Mouse (Mus musculus) spleen, adult 12 weeks (tissue): ENCODE results near the gene Lmntd1.

Source experiments
- DNase-seq: peaks from one replicate; pipeline ENCODE4 v3.0.0; 2022; ENCODE audit warnings: low spot score

Gene Lmntd1

DNA sequence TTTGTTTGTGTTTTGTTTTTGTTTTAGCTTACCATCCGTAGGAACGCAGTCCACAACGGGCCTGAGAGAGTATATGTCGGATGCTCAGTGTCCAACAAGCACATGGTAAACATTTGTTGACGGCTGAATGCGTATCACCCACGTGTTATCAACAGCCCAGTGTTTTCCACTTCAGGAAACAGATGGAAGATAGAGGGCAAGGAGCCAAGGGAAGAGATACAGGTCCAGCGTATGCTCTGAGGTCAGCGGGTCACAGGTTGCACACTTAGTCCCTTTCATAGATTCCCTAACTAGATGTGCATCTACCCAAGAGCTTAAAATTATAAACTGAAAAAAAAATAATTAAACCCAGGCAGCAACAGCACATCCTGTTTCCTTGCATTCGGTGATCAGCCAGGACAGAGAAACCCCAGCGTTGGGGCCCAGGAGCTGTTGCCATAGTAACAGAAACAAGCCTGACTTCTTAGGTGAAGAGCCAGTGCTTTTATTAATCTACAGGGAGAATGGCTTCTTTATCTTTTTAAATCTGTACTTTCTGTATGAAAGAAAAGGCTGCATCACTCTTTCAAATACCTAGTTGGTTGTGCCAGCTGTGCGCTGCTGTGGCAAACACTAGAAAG lies 128.0 kb downstream of the Lmntd1 start:
- no peak for DNase-seq

DNA sequence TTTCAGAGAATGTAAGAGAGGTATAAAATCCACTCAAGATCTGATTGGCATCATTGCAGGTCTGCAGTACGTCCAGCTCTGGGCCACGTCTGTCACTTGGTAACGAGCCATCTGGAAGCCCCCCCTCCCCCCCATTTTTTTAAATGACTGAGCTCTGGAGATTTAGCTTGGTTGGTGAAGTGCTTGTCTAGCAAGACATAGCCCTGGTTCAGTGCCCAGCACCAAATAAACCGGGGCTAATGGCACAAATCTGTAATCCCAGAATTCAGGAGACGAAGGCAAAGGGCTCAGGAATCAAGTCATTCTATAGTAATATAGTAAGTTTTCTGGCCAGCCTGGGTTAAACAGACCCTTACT lies 130.8 kb downstream of the Lmntd1 start:
- no peak for DNase-seq

DNA sequence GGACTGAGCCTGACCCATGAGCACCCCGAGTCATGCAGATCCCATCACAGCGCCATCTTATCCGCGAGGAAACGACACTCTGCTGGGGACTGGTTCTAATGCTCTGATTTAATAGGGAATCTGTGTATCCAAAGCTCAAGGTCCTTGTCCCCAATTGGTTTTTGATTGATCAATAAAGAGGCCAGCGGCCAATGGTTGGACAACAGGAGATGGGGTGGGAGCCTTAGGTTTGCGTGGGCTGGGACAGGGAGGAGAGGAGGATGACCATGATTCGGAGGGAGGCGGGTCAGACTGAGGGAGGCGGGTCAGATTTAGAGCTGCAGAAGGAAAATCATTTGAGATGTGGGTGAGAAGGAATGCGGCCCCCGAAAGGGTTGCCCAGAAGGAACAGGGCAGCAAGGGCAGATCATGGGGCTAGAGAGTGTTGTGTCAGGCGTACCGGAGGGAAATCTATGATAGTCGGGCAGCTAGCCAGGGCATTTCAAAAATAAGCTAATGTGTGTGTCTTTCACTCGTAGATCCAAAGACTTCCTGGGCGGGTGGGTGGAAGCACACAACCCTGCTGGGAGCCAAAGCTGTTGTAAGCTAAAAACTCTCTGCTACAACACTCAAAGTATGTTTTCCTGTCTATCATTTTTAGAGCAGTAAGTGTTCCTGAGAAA lies 131.3 kb downstream of the Lmntd1 start:
- no peak for DNase-seq

DNA sequence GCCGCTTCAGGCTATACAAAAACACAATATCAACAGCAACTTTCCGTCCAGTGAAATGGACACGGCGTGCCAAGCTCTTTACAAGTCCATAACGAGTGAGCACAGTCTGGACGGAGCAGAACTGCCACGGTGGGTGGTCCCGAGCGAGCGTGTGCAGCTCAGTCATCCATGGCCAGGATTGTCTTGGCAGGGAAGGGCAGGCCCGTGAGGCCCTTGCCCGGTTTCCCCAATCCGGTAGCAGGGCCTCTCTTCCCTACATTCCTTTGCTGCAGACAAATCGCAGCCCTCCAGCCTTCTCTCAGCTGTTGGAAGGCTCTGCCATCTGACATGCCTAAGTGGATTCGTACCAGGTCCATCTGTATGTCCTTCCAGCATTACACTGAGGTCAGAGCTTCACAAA lies 132.2 kb downstream of the Lmntd1 start:
- no peak for DNase-seq

DNA sequence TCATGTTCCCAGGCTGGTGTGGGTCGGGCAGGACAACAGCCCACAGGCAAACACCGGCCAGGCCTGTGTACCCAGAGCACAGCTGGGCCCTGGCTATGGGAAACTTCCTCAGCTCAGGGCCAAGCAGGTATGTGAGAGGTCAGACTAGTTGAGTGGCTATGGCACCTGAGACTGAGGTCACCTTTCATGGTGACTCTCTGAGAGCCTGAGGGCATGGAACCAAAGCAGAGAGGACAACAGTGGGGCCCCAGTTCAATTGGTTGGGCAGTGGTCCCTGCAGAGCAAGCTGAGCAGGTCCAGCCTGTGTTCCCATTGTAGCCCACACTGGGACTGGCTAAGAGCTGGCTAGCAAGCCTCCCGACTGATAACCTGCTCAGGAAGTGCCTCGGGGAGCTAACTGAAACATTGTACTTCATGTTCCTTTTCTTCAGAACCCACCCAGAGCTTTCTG lies 135.3 kb downstream of the Lmntd1 start:
- DNase-seq: no peak

DNA sequence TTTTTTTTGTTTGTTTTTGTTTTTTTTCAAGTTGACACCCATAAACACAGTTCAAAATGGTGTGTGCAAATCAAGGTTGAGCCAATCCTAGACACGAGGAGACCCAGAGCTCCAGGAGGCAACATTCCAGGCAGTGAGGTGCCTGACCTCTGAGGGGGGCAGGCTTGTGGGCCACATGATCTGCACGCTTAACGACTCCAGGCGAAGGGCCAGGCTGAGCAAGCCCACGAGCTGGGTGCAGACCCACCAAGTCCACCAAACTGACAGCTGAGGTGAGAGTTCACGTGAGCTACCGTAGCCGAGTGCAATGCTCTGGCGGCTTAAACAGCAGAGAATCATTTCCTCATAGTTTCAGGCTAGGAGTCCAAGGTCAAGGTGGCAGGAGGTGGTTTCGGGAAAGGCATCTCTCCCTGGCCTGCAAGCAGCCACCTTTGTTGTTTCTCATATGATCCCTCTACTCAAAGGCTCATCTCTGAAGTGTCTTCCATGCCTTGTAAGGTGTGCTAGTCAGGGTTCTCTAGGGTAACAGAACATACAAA lies 136.7 kb downstream of the Lmntd1 start:
- no peak for DNase-seq

DNA sequence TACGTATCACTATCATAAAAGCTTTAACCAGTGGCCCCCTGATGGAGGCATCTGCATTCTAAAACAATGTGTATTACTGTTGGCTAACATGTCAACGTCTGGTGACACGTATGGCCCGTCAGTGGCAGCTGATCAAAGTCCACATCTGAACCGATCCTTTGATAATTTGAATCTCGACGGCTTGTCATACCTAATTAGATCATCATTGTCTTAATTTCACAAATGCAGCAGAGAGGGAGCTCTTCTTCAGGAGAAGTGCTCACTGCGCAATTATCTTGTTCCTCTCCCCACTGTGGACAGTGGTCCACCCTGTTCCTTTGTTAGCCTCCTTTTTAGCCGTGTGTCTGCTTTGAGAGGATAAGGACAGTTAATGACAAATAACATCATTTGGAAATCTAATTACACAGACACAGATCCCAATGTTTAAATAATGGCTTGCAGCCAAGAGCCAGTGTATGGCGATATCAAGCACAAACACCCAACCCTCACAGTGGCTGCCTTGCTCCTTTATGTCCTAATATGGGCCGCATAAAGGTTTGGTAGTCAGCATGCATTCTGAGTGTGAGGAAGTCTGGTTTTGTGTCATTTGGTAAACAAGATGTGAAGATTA lies 142.4 kb downstream of the Lmntd1 start:
- no peak for DNase-seq

DNA sequence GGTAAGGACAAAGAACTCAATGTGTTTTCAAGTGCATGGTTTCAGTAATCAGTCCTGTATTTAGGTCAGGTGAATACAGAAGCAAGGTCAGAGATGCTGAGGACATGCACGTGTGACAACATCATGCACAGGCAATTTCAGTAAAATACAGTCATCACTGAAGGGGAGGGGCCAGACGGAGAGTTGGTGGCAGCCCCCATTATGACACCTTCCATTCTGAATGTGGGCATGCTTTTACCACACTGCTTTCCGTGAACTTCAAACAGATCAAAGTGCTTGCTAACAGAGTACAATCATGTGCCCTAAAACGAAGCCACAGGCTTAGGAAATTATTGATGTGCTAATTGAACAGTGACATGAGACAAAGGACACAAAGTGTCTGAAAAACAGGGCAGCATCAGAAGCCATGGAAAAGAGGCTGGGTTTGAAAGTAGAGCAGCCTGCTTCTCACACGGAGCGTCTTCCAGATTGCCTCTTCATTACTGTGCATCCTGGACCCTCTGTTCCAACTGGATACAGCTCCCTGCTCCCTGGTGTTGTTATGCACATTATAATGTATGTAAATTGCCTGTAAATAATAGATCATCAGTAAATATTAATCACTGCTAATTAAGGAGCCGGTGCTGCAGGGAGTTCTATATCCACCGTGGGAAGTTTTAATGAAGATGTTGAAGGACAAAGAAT lies 144.7 kb downstream of the Lmntd1 start:
- no peak for DNase-seq

DNA sequence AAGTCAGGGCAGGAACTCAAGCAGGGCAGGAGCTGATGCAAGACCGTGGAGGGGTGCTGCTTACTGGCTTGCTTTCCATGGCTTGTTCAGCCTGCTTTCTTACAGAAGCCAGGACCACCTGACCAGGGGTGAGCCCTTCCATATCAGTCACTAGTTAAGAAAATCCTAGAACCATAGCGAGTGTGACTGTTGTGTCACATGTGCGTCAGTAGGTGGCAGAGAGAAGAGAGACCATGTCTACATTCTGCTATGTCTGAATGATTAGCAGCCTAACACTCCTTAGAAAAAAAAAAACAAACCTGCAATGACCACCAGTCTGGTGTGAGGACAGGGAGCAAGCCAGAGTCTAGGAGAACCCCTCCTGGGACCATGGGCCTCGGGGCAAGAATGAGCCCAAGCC lies 150.1 kb downstream of the Lmntd1 start:
- no peak for DNase-seq

DNA sequence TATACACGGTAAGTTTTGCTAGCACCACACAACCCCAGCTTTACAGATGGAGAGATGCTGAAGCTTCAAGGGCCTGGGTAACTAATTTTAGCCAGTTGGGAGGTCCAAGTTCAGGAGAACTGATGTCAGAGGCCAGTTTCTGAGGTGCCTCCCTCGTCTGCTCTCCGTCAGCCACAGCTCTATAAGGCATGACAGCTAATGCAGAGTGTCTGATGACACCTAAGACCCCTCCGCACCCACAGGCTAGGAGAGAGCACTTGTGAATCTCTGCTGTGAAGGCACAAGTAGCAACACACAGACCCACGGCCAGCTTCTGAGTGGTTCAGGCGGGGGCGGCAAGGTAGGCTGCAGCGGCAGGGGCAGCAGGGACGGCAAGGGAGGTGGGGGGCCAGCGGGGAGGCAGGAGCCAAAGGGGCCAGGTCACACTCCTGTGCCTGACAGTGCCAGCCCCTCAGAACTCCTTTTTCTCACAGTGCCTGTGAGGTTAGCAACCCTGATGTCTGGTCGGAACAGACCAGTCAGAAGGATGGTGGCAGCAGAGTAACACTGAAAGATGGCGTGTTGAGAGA lies 151.4 kb downstream of the Lmntd1 start:
- no peak for DNase-seq

DNA sequence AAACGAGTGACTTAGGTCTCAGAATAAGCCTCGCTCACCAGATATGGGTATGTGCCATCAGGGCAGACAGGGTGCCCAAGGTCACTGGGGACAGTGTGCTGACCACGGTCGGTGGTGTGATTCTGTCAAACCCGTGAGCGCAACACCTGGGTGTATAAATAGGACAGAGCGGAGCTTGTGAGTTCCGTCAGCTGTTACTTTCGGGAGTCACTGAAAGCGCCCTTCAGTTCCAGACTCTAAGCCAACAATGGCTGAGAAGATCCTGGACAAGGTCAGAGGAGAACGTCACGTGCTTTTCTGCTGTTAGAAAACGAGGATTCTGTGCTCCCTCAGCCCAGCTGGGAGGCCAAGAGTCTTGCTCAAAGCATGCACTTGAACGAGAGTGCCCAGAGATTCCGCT lies 157.1 kb downstream of the Lmntd1 start:
- no peak for DNase-seq

DNA sequence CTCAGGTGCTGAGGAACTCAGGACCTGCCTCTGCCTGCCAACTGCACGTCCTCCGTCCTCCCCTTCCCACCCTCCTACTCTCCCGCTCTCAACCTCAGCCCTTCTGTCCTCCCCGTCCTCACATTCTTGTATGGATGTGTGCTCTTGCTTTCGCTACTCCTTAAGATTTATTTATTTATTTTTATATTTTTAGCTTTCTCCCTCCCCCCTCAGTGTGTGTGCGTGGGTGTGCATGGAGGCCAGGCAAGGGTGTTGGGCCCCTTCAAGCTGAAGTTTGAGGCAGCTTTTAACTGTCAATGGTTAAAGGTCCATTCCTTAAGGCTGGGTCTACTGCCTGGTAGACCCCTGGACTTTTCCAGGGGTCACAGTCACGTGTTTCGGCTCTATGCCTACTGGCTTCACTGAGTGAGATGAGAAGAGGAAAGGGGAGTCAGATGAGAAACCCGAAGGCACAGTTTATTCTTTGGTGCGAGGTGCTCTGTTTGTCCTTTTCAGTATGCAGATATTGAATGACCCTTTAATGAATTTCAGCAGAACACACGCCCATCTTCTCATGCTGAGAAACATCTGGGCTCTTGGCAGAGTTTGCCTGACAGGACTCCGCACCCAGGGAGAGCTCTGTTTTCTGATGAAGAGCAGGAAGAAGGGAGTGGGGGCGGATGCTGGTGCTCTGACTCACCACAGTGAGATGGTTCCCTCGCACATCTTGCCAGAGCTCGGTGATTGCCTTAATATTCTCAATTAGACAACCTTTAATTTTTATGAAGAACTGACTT lies 163.3 kb downstream of the Lmntd1 start:
- DNase-seq: no peak

DNA sequence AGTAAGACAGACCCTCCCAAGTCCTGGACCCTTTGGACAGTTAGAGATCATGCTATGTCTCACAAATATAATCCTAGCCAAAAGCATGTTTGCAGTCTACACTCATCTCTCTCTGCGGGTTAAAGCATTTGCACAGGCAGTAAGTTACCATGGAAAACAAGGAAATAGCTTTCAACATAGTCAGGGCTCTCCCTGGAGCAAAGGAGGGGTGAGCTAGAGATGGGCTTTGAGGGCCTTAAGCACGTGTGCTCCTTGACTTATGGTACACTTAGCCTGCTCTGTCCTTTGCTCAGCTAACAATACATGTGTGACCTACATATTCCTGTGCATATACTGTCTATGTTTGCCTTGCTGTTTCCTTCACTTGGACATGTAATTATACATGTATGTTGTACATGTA lies 165.8 kb downstream of the Lmntd1 start:
- DNase-seq: no peak

DNA sequence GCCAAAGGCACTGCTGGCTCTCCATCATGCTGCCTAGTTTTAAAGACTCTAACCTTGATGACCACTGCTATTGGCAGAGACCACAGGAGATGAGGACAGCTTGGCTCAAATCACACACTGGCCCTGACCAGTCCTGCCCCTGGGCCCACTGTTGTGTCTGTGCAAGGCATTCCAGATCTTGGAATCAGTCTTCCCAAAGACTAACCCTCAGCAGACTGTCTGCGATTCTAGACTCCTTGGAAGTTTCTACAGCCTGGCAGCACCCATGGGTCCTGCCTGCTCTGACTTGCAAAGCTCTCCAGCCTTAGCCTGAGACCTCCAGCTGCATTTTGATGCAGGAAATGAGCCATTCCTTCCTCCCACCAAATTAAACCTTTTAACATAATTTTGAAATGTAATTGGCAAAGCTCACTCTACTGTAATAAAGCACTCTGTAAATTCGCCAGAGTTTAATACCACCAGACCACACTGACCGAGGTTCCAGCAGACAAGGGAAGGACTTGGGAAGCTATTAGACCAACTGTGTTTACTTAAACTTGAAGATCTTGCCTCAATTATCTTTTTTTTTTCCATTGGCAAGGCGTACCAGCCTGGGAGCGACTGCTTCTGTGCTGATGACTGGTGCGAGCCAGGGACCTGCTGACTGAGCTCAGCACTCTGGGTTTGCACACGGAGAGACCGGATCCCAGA lies 168.2 kb downstream of the Lmntd1 start:
- no peak for DNase-seq

DNA sequence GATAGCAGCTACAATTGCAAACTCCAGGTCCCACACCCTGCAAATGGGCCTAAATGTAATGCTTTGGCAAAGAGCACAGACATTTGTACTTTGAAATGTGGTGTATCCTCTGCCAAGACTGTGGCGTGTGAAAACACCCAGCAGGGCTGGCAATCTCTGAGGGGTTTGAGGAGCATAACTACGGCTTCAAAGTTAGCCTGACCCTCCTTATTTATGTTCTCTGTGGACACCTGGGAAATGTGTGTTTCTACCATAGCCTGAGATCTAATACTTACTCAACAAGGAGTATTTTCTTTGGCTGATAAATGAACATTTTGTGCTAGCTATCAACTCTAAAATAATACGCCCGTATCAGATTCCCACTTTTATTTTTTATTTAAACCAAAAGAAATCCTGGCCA lies 168.7 kb downstream of the Lmntd1 start:
- no peak for DNase-seq

DNA sequence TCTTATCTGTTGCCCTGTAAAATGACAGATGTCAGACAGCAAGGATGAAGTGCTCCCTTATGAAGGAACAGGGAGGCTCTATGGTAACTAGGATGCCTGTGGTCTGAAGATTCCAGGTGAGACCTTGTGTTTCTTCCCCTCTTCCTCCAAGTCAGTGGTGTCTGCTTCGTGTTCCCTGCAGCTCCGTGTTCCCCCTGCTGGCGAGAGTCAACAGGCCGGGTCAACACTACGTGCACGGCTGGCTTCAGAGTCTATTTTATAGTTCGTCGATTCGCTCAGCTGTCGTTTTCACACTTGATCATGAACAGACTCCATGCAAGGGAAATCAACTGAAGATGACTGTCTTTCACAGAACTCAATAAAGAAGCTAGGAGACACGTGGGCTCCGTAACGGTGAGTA lies 171.3 kb downstream of the Lmntd1 start:
- DNase-seq: no peak

DNA sequence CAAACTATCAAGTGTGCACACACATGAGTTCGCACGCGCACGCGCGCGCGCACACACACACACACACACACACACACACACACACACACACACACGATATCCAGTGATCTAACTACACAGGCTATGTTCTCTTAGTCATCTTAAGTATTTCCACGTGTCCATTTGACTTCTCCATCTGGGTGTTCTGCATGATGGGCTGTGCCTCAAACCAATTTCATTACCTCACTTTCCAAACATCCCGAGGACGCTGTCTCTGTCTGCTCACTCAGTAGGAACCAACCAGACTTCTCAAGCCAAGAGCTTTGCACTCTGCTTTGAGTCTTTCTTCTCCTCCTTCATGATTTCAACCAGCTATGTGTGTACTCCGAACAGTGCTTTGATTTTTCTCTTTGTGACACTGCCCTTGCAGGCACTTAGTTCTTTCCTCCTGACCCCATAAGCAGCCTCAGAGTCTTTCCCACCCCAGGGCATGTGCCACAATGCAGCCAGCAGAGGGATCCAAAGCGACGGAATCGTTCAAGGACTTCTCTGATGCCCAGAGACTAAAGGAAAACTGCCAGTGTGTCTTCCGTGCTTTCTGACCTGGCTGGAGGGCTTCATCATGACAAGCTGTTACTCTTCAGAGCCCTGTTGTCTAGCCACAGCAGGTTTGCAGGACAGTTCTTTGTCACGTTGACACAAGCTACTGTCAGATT lies 172.6 kb downstream of the Lmntd1 start:
- no peak for DNase-seq

DNA sequence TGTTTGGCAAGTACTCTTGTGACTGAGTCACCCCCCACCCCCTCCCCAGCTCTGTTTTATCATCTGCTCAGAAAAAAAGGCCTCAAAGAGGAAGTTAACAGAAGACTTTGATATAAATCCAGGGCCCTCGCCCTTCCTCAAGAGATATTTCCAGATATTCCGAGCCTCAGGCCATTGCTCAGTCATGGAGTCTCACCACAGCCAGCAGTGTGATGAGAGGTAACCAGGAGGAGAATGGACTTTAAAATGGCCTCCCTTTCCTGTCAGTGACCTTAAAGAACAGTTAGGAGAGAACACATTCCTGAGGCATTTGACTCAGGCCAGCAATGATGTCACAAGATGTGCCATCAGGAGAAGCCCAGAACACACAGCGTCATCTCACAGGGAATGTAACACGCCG lies 175.3 kb downstream of the Lmntd1 start:
- DNase-seq: no peak

DNA sequence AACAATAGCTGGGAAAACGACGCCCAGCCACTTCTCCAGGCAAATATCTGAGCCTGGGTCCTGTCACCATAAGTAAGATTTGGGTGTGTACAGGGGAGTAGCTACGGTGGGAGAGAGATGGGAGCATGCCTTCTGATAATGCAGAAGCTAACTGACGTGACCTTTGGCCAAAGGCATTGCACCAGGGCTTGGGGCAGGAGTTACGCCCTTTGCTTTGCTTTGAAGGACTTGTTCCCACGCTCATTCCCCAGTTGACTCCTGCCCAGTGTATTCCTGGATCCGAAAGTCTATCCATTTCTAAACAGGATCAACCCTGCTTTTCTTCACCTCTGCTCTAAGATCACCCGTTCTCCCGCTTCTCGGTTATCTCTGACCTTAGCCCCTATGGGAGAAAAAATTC lies 178.4 kb downstream of the Lmntd1 start:
- DNase-seq: no peak

DNA sequence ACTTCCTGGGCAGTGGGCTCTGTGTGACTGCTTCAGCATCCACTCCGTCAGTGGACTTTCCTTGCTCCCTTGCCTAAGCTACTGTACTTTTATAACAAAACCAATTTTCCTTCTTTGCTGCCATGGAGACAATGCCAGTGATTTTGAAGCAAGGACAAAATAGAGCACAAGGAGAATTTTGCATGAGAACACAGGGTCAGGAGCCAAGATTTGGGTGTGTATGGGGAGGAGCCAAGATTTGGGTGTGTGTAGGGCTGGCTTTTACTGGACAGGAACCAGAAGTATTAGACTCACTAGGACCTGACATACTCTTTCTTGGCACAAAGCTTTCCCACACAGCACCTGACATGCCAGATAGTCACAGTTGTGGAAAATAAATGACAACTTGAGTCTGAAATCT lies 179.0 kb downstream of the Lmntd1 start:
- DNase-seq: no peak

DNA sequence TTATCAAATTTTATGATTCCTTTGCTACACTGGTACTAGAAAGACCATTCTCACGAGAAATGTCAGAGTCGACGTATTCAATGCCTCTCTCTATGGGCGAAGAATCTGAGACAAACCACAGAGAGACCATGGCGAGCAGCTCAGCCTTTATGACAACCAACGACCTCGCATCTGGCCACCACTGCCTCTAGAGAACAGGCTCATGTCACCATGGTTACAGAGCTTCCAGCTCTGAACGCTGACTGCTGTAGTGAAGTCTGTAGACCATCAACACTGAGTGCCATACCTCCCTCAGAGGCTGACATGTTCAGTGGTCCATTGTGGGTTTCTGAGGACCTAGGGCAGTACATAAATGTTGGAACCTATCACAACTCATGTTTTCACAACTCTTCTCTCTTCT lies 180.2 kb downstream of the Lmntd1 start:
- no peak for DNase-seq
